Mouse (Mus musculus) adrenal gland, postnatal 25 days (tissue): ENCODE measurements around the gene Zfhx3. TPM values are rescaled to one million over a fixed set of nuclear protein-coding genes. Genes with fewer than 3 reads are reported as not detected.

Experiments
- DNase-seq: peaks from one replicate; pipeline ENCODE4 v3.0.0; 2021; ENCODE audit warnings: mixed read lengths
- microRNA-seq, 2 experiments: library from miRNA; unstranded; fragments of <30 nt; microRNA quantifications; one replicate each; pipeline ENCODE4 v1.2.0; 2021
- total RNA-seq: library from RNA; stranded (reverse); gene quantifications from 2 replicates; pipeline ENCODE4 v1.2.3, GENCODE M21; 2021

Zfhx3 gene
- total RNA-seq, 1 experiment from 2014 or later, result 56.3 TPM

GRCm38 (mm10) chr8:108997334-108997733 lies 1054.9 kb downstream of the Zfhx3 start:
- DNase-seq, result no peak

GRCm38 (mm10) chr8:108999297-109000249 lies 1057.1 kb downstream of the Zfhx3 start:
- DNase-seq, result no peak

- DNase-seq, result no peak
Measured at GRCm38 (mm10) chr8:109001031-109001430, 1058.6 kb downstream of the Zfhx3 start.

- DNase-seq, result no peak
Measured at GRCm38 (mm10) chr8:109001923-109002322, 1059.5 kb downstream of the Zfhx3 start.

- DNase-seq, result no peak
Measured at GRCm38 (mm10) chr8:109006986-109007385, 1064.5 kb downstream of the Zfhx3 start.

Small RNA genes within 50 kb of the gene (microRNA-seq; reads per million reads assigned to microRNA genes)
- gene Mir3108, result 0 to 0.36 reads per million in 2 experiments
